Mouse (Mus musculus) heart, postnatal 0 days (tissue): ENCODE results near the gene Wwp2. TPM values are rescaled to one million over a fixed set of nuclear protein-coding genes. Genes with fewer than 3 reads are reported as not detected.

Source experiments
- ATAC-seq: fragments of 200-750 bp; cut with Nextera tagmentation; 2 replicates; pipeline ENCODE4 v1.8.0; 2017; ENCODE audit warnings: low read depth, moderate number of reproducible peaks, moderate library complexity; ENCODE audit not compliant: insufficient read depth
- DNase-seq: peaks from one replicate; pipeline ENCODE4 v3.0.0-alpha.2; 2016; ENCODE audit warnings: low spot score
- H3K27ac ChIP-seq: fragments of 300-500 bp; sonication (generic); 2 replicates; pipeline ENCODE4 v1.5.1; 2014; ENCODE audit warnings: low read depth, mild to moderate bottlenecking
- H3K27me3 ChIP-seq: fragments of 300-500 bp; sonication (generic); 2 replicates; pipeline ENCODE4 v1.6.1; 2014; ENCODE audit warnings: low read length, mixed read lengths; ENCODE audit not compliant: control insufficient read depth, insufficient read depth
- H3K36me3 ChIP-seq: fragments of 300-500 bp; sonication (generic); replicated peaks from 2 replicates; pipeline ENCODE4 v1.6.1; 2014; ENCODE audit warnings: low read length, mixed read lengths; ENCODE audit not compliant: control insufficient read depth, insufficient read depth
- H3K4me1 ChIP-seq: fragments of 300-500 bp; sonication (generic); 2 replicates; pipeline ENCODE4 v1.6.1; 2014; ENCODE audit warnings: antibody characterized with exemption; ENCODE audit not compliant: control insufficient read depth, insufficient read depth
- H3K4me2 ChIP-seq: fragments of 300-500 bp; sonication (generic); 2 replicates; pipeline ENCODE4 v1.6.1; 2014; ENCODE audit warnings: low read depth, mild to moderate bottlenecking, low read length, moderate library complexity
- H3K4me3 ChIP-seq: fragments of 300-500 bp; sonication (generic); 2 replicates; pipeline ENCODE4 v1.5.1; 2014; ENCODE audit warnings: low read depth, low read length
- H3K9ac ChIP-seq: fragments of 300-500 bp; sonication (generic); replicated peaks from 2 replicates; pipeline ENCODE4 v1.6.1; 2014; ENCODE audit warnings: low read depth, low read length, mixed read lengths
- H3K9me3 ChIP-seq: fragments of 300-500 bp; sonication (generic); replicated peaks from 2 replicates; pipeline ENCODE4 v1.6.1; 2016; ENCODE audit warnings: low read length; ENCODE audit not compliant: control insufficient read depth
- CTCF ChIP-seq: IDR thresholded peaks from 2 replicates; pipeline ENCODE4 v1.5.1; 2016; ENCODE audit warnings: antibody characterized with exemption, control low read depth, low read depth
- EP300 ChIP-seq: IDR thresholded peaks from 2 replicates; pipeline ENCODE4 v1.6.1; 2016; ENCODE audit warnings: antibody characterized with exemption, low read depth
- WGBS: fragments of 180-500 bp; shearing (Covaris S2); extraction: QIAGEN DNeasy Blood & Tissue Kit; methylation state at CpG from one replicate; pipeline ENCODE4 v1.1.7; 2014; 5-methylcytosine and 5-hydroxymethylcytosine counted together
- microRNA counts: library from miRNA; unstranded; fragments of <30 nt; microRNA quantifications from one replicate; lab custom pipeline; 2015
- microRNA-seq: library from miRNA; unstranded; fragments of <30 nt; microRNA quantifications from one replicate; pipeline ENCODE4, GENCODE M21; 2016
- polyA plus RNA-seq: library from polyadenylated mRNA; unstranded; fragments of >200 nt; fragmentation: Nextera tagmentation; extraction: Ambion mirVana; gene quantifications from 2 replicates; pipeline ENCODE4 v1.2.1, GENCODE M21; 2015
- total RNA-seq: library from RNA; depleted of rRNA; stranded (reverse); fragments of >200 nt; gene quantifications from 2 replicates; pipeline ENCODE4 v1.2.3, GENCODE M21; 2014; ENCODE audit warnings: low replicate concordance; rRNA removed

Wwp2 gene
- total and polyA plus RNA-seq, 2 experiments from 2014 or later: 20.4 to 40.5 TPM

DNA sequence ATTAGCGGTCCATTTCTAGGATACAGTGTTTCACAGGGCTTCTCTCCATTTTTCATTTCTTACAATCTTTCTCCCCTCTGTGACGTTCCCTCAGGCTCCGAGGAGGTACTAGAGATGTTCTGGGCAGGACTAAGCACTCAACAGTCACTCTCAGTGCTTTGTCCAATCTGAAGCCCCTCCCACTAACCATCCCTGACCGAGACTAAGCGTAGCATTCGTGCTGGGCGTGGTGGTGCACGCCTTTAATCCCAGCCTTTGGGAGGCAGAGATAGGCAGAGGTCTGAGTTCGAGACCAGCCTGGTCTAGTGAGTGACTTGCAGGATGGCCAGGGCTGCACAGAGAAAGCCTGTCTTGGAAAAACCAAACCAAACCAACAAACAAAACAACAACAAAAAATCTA is 163.5 kb downstream of the Wwp2 start:
- no peak for ATAC-seq
- no peak for DNase-seq
- H3K4me3 ChIP-seq: no peak overlapping the region

DNA sequence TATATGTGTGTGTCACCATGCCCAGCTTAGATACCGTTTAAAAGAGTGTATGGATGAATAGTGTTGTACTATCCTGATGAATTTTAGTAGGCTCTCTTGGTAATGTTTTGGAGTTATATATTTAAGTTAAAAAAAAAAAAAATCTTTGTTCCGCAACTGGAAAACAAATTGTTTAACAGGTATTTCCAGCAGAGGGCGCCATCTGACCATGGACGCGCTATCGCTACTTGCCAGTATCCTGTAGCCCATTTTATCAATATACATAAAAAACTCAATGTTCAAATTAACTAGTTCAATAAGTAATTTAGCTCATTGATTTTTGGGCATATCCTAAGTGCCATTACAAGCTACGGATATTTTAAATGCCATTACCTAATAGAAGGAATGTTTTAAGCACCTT is 166.9 kb downstream of the Wwp2 start:
- no peak for TF ChIP-seq EP300
- TF ChIP-seq CTCF: peak; percentile 67
- H3K4me1 ChIP-seq: no peaks in the 10 kb centered on the region
- WGBS: 3% methylated on average over 7 of the region's 7 CpGs

More for the DNA sequence above, 163.5 kb downstream of the Wwp2 start:
- Histone ChIP-seq H3K27ac (no peak overlapping the region), H3K4me2 (no peak overlapping the region), H3K36me3 (no peaks in the 10 kb centered on the region), H3K9ac (no peak overlapping the region), H3K4me1 (no peaks in the 10 kb centered on the region), H3K27me3 (peaks cover 11% of the 10 kb centered on the region; the same call in 1 of the 2 replicates), H3K9me3 (no peaks in the 10 kb centered on the region)
- WGBS: 76% methylated on average over 9 of the region's 9 CpGs
- TF ChIP-seq CTCF (no peak), EP300 (no peak)

More for the DNA sequence above, 166.9 kb downstream of the Wwp2 start:
- H3K27ac ChIP-seq: no peak overlapping the region
- no peak overlapping the region for H3K4me3 ChIP-seq
- H3K36me3 ChIP-seq: no peaks in the 10 kb centered on the region
- ATAC-seq (no peak), DNase-seq (peak; percentile 53)
- H3K4me2 ChIP-seq: no peak overlapping the region
- no peak overlapping the region for H3K9ac ChIP-seq
- peaks cover 11% of the 10 kb centered on the region; the same call in 1 of the 2 replicates for H3K27me3 ChIP-seq
- H3K9me3 ChIP-seq: no peaks in the 10 kb centered on the region

MicroRNA genes within 50 kb of the gene (microRNA counts, 519-probe panel; counts per million panel counts)
- 4,291 counts per million, percentile 54 among the panel's probes with 10 or more counts for microRNA mmu-miR-140 (lab: Ali Mortazavi, UCI)

Small RNA genes within 50 kb of the gene (microRNA-seq; reads per million reads assigned to microRNA genes)
- 2,815 reads per million, percentile 89 among the genes with 10 or more reads in this experiment for gene Mir140

Other genes starting within 250 kb of the Wwp2 start
- gene Nfat5, start 142.9 kb upstream of the Wwp2 start, total RNA-seq: 29.6 and 30.2 TPM in 2 replicates
- gene Nfat5, start 142.9 kb upstream of the Wwp2 start, polyA plus RNA-seq: 5.7 and 6.4 TPM in 2 replicates
- 20.8 and 34.6 TPM in 2 replicates for gene Nqo1, start 33.2 kb upstream of the Wwp2 start, total RNA-seq
- gene Nqo1, start 33.2 kb upstream of the Wwp2 start, polyA plus RNA-seq: 19.7 and 19.9 TPM in 2 replicates
- 9.4 and 26.1 TPM in 2 replicates for gene Nob1, start 11.3 kb upstream of the Wwp2 start, total RNA-seq
- gene Nob1, start 11.3 kb upstream of the Wwp2 start, polyA plus RNA-seq: 32.4 and 35.6 TPM in 2 replicates
- 25.4 and 27.6 TPM in 2 replicates for gene Psmd7, start 152.1 kb downstream of the Wwp2 start, total RNA-seq
- gene Psmd7, start 152.1 kb downstream of the Wwp2 start, polyA plus RNA-seq: 158 and 159 TPM in 2 replicates